Mouse (Mus musculus) liver, embryonic 16.5 days (tissue): ENCODE data around the gene Gyg. TPM values are rescaled to one million over a fixed set of nuclear protein-coding genes. Genes with fewer than 3 reads are reported as not detected.

Experiments used
- ATAC-seq: fragments of 200-750 bp; cut with Nextera tagmentation; 2 replicates; pipeline ENCODE4 v1.8.0; 2017; ENCODE audit warnings: low read depth, mild to moderate bottlenecking, moderate number of reproducible peaks, moderate library complexity
- H3K27ac ChIP-seq: fragments of 300-500 bp; sonication (generic); 2 replicates; pipeline ENCODE4 v1.5.1; 2014; ENCODE audit warnings: mild to moderate bottlenecking, low read length
- H3K27me3 ChIP-seq: fragments of 300-500 bp; sonication (generic); 2 replicates; pipeline ENCODE4 v1.6.1; 2014; ENCODE audit warnings: low read depth, low read length, mixed read lengths; ENCODE audit not compliant: control insufficient read depth, insufficient read depth
- H3K36me3 ChIP-seq: fragments of 300-500 bp; sonication (generic); 2 replicates; pipeline ENCODE4 v1.6.1; 2014; ENCODE audit warnings: mild to moderate bottlenecking; ENCODE audit not compliant: control insufficient read depth, insufficient read depth
- H3K4me1 ChIP-seq: fragments of 300-500 bp; sonication (generic); 2 replicates; pipeline ENCODE4 v1.6.1; 2014; ENCODE audit warnings: low read depth, low read length, mixed read lengths; ENCODE audit not compliant: control insufficient read depth
- H3K4me2 ChIP-seq: fragments of 300-500 bp; sonication (generic); 2 replicates; pipeline ENCODE4 v1.6.1; 2014; ENCODE audit warnings: low read depth, low read length, mixed read lengths
- H3K4me3 ChIP-seq: fragments of 300-500 bp; sonication (generic); 2 replicates; pipeline ENCODE4 v1.5.1; 2014; ENCODE audit warnings: low read depth, mild to moderate bottlenecking, low read length
- H3K9ac ChIP-seq: fragments of 300-500 bp; sonication (generic); 2 replicates; pipeline ENCODE4 v1.6.1; 2014; ENCODE audit warnings: low read depth, low read length
- H3K9me3 ChIP-seq: fragments of 300-500 bp; sonication (generic); replicated peaks from 2 replicates; pipeline ENCODE4 v1.6.1; 2016; ENCODE audit warnings: low read length; ENCODE audit not compliant: control insufficient read depth
- WGBS: fragments of 180-500 bp; shearing (Covaris S2); extraction: QIAGEN DNeasy Blood & Tissue Kit; methylation state at CpG from one replicate; pipeline ENCODE4 v1.1.7; 2014; ENCODE audit not compliant: insufficient replicate concordance; 5-methylcytosine and 5-hydroxymethylcytosine counted together
- polyA plus RNA-seq: library from polyadenylated mRNA; unstranded; fragments of >200 nt; fragmentation: Nextera tagmentation; extraction: Ambion mirVana; gene quantifications from 2 replicates; pipeline ENCODE4 v1.2.1, GENCODE M21; 2015

Gene Gyg
- polyA plus RNA-seq, 1 experiment from 2014 or later = 18.2 TPM

- Histone ChIP-seq H3K9me3 (no peaks in the 10 kb centered on the region), H3K4me1 (no peaks in the 10 kb centered on the region), H3K27ac (no peak overlapping the region), H3K27me3 (no peaks in the 10 kb centered on the region), H3K4me2 (no peak overlapping the region), H3K36me3 (no peaks in the 10 kb centered on the region), H3K9ac (no peak overlapping the region), H3K4me3 (no peak overlapping the region)
- 64% methylated on average over 9 of the region's 9 CpGs for WGBS
- no peak for ATAC-seq
These were observed 18.1 kb downstream of the Gyg start for GRCm38 (mm10) chr3:20136868-20137581.

DNA sequence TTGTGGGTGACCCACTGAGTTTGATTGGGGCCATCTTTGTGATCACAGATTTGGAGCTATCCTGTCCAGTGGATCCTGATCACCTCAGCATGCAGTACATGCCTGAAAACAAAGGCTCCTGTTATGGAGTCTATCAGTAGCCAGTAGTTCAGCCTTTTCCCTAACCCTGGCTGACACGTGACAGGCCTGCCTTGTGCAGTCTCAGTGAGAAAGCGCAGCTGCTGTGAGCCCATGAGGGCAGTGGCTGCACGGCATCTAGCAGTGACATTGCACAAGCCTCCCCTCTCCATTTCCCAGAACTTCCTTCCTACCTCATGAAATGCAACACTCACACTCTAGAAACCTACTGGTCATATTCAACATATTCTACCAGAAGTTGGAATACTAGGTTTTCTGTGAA is 20.6 kb downstream of the Gyg start:
- no peak overlapping the region for H3K4me2 ChIP-seq
- no peak overlapping the region for H3K9ac ChIP-seq
- no peak for ATAC-seq
- H3K36me3 ChIP-seq = no peaks in the 10 kb centered on the region
- H3K27ac ChIP-seq = no peak overlapping the region
- no peaks in the 10 kb centered on the region for H3K4me1 ChIP-seq
- H3K4me3 ChIP-seq = no peak overlapping the region
- no peaks in the 10 kb centered on the region for H3K9me3 ChIP-seq
- no peaks in the 10 kb centered on the region for H3K27me3 ChIP-seq
- 63% methylated on average over 3 of the region's 3 CpGs for WGBS

DNA sequence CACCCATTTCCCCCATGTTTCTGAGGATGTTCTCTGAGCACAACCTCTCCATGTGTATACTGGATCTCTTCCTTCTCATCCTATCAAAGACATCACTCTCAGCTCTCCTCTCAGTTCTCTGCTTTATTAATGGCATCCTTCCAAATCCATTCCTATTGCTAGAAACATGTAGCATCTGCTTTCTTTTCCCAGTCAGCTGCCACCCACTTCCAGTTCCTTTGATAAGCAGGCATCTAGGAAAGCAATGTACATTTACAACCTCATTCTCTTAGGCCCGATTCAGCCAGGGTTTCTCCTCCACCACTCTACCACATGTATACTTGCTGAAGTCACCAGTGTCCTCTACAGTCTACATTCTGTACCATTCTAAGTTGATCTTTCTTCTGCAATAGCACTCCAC is 21.4 kb downstream of the Gyg start:
- no peak overlapping the region for H3K4me3 ChIP-seq
- 59% methylated on average over 1 of the region's 1 CpGs for WGBS
- H3K27me3 ChIP-seq = no peaks in the 10 kb centered on the region
- H3K4me2 ChIP-seq = no peak overlapping the region
- H3K9ac ChIP-seq = no peak overlapping the region
- H3K27ac ChIP-seq = no peak overlapping the region
- no peak for ATAC-seq
- H3K36me3 ChIP-seq = no peaks in the 10 kb centered on the region
- H3K4me1 ChIP-seq = no peaks in the 10 kb centered on the region
- no peaks in the 10 kb centered on the region for H3K9me3 ChIP-seq

GRCm38 (mm10) chr3:20132731-20133130 is 22.4 kb downstream of the Gyg start:
- no peak overlapping the region for H3K9ac ChIP-seq
- H3K36me3 ChIP-seq = no peaks in the 10 kb centered on the region
- H3K9me3 ChIP-seq = no peaks in the 10 kb centered on the region
- no peak overlapping the region for H3K4me3 ChIP-seq
- no peak overlapping the region for H3K27ac ChIP-seq
- H3K4me2 ChIP-seq = no peak overlapping the region
- H3K4me1 ChIP-seq = no peaks in the 10 kb centered on the region
- H3K27me3 ChIP-seq = no peaks in the 10 kb centered on the region
- no peak for ATAC-seq
- 72% methylated on average over 1 of the region's 1 CpGs for WGBS

DNA sequence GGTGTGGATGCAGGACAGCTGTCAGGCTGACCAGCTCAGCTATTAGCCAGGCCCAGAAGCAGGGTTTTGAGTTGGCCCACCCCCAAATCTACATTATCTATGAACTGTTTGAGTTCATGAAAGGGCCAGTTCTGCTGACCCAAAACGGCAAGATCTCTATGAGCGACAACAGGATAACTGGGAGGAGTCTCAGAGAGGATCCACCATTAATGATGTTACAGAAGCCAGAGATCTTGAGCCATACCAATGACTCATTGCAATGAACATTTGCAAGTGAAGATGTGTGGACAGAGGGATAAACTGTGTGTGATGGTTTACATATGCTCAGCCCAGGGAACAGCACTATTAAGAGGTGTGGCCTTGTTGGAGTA is 23.8 kb downstream of the Gyg start:
- no peak overlapping the region for H3K9ac ChIP-seq
- peaks cover 1% of the 10 kb centered on the region; the same call in 1 of the 2 replicates for H3K36me3 ChIP-seq
- H3K27ac ChIP-seq = no peak overlapping the region
- ATAC-seq = no peak
- H3K4me2 ChIP-seq = no peak overlapping the region
- H3K27me3 ChIP-seq = no peaks in the 10 kb centered on the region
- WGBS = 75% methylated on average over 2 of the region's 2 CpGs
- H3K4me3 ChIP-seq = no peak overlapping the region
- H3K4me1 ChIP-seq = no peaks in the 10 kb centered on the region
- no peaks in the 10 kb centered on the region for H3K9me3 ChIP-seq

GRCm38 (mm10) chr3:20130456-20131349 is 24.4 kb downstream of the Gyg start:
- Histone ChIP-seq H3K36me3 (peaks cover 3% of the 10 kb centered on the region; the same call in 1 of the 2 replicates), H3K27me3 (no peaks in the 10 kb centered on the region), H3K4me2 (no peak overlapping the region), H3K9me3 (no peaks in the 10 kb centered on the region), H3K4me3 (no peak overlapping the region), H3K9ac (no peak overlapping the region), H3K27ac (no peak overlapping the region), H3K4me1 (no peaks in the 10 kb centered on the region)
- 73% methylated on average over 8 of the region's 8 CpGs for WGBS
- no peak for ATAC-seq

GRCm38 (mm10) chr3:20129491-20129890 is 25.6 kb downstream of the Gyg start:
- WGBS = 54% methylated on average over 5 of the region's 5 CpGs
- ATAC-seq = no peak
- no peaks in the 10 kb centered on the region for H3K27me3 ChIP-seq
- no peaks in the 10 kb centered on the region for H3K9me3 ChIP-seq
- no peak overlapping the region for H3K4me3 ChIP-seq
- no peaks in the 10 kb centered on the region for H3K4me1 ChIP-seq
- peaks cover 3% of the 10 kb centered on the region for H3K36me3 ChIP-seq
- H3K4me2 ChIP-seq = no peak overlapping the region
- H3K9ac ChIP-seq = no peak overlapping the region
- H3K27ac ChIP-seq = no peak overlapping the region

DNA sequence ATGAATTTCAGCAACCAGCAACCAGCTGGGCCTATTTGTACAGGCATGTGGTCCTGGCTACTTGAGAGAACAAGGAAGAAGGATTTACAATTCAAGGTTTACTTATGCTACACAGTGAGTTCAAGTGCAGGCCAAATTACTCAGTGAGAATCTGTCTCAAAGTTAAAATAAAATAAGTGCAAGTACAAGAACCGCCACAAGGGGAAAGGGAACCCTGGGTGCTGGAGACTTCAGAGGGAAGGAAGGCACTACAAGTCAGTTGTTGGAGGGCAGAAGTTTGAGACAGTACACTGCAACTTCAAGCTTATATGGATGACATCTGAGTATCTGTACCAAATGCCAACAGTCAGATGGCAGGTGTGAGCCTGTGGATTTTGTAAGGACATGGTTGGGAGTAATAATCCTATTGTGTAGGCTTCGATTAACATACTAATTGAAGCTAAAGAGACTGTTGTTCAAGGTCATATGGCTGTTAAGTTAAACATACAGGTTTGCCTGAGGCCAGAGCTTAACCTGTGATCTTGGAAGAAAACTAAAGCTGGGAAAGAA is 28.0 kb downstream of the Gyg start:
- Histone ChIP-seq H3K4me1 (no peaks in the 10 kb centered on the region), H3K27me3 (no peaks in the 10 kb centered on the region), H3K27ac (no peak overlapping the region), H3K4me2 (no peak overlapping the region), H3K9ac (no peak overlapping the region), H3K4me3 (no peak overlapping the region), H3K36me3 (peaks cover 3% of the 10 kb centered on the region), H3K9me3 (no peaks in the 10 kb centered on the region)
- WGBS = 68% methylated on average over 2 of the region's 2 CpGs
- no peak for ATAC-seq

GRCm38 (mm10) chr3:20125604-20126003 is 29.5 kb downstream of the Gyg start:
- no peak for ATAC-seq
- Histone ChIP-seq H3K4me1 (no peaks in the 10 kb centered on the region), H3K9ac (no peak overlapping the region), H3K9me3 (no peaks in the 10 kb centered on the region), H3K27me3 (no peaks in the 10 kb centered on the region), H3K4me3 (no peak overlapping the region), H3K36me3 (peaks cover 3% of the 10 kb centered on the region), H3K4me2 (no peak overlapping the region), H3K27ac (no peak overlapping the region)
- 77% methylated on average over 5 of the region's 5 CpGs for WGBS
